In genomic region chr9:108589229-108589628, GRCm38 (mm10) we compare ENCODE assay signal across 9 mouse cellular contexts. TPM values are rescaled to one million over a fixed set of nuclear protein-coding genes. Genes with fewer than 3 reads are reported as not detected.
DNase-seq lines count a peak whose midpoint lies in the region; ATAC-seq and TF ChIP-seq lines count a peak whose summit lies in the region.
"Had no signal": no experiment of that assay in that cellular context is flagged by ENCODE, and none has a peak within 500 bp of the region (broad histone marks: within the 10 kb centered on the region; RNA-seq: fewer than 3 reads in every experiment).

No protein-coding gene starts in this region.

- WGBS in kidney, embryonic 15.5 days, result 72% methylated on average over 5 of the region's 5 CpGs
- 68% methylated on average over 5 of the region's 5 CpGs for WGBS in kidney, adult 2 months
- 79% methylated on average over 5 of the region's 5 CpGs for WGBS in hindbrain, embryonic 12.5 days
- WGBS in neural tube, embryonic 15.5 days, result 76% methylated on average over 5 of the region's 5 CpGs
- 67% methylated on average over 5 of the region's 5 CpGs for WGBS in liver, embryonic 11.5 days

- no peak for TF ChIP-seq POLR2A in kidney, adult 2 months (IDR thresholded peaks at IDR 0.05; ENCODE audit: low read depth, low read length)

- H3K4me1 ChIP-seq in kidney, embryonic 15.5 days, result peaks cover 30% of the 10 kb centered on the region
- H3K4me1 ChIP-seq in kidney, adult 2 months (ENCODE audit: control insufficient read depth, insufficient read depth, low read length), result no peaks in the 10 kb centered on the region
- peaks cover 39% of the 10 kb centered on the region for H3K4me1 ChIP-seq in hindbrain, embryonic 12.5 days
- peaks cover 38% of the 10 kb centered on the region for H3K4me1 ChIP-seq in neural tube, embryonic 15.5 days
- H3K4me1 ChIP-seq in liver, embryonic 11.5 days (replicated peaks; ENCODE audit: control insufficient read depth, insufficient read depth, low read length), result peaks cover 14% of the 10 kb centered on the region

- TF ChIP-seq CTCF in kidney, adult 2 months (conservative IDR thresholded peaks at IDR 0.05; ENCODE audit: insufficient read depth, insufficient read length, low read depth, low read length), result no peak; the same call in 1 of the 2 replicates

- H3K4me3 ChIP-seq in kidney, embryonic 15.5 days (replicated peaks), result no peak overlapping the region
- H3K4me3 ChIP-seq in kidney, adult 2 months (ENCODE audit: insufficient read depth, low read depth, low read length), result no peak overlapping the region
- no peak overlapping the region for H3K4me3 ChIP-seq in hindbrain, embryonic 12.5 days
- H3K4me3 ChIP-seq in neural tube, embryonic 15.5 days (replicated peaks), result no peak overlapping the region
- H3K4me3 ChIP-seq in liver, embryonic 11.5 days (ENCODE audit: low read depth, low read length), result no peak overlapping the region

- ATAC-seq in kidney, embryonic 15.5 days (replicated peaks; ENCODE audit: low FRiP score), result no peak
- ATAC-seq in hindbrain, embryonic 12.5 days (ENCODE audit: low FRiP score), result no peak
- no peak for ATAC-seq in neural tube, embryonic 15.5 days (ENCODE audit: low FRiP score)
- no peak for ATAC-seq in liver, embryonic 11.5 days (replicated peaks; ENCODE audit: low FRiP score)
- no peak; the same call in 1 of the 2 replicates for ATAC-seq in erythroblast, adult 5-6 weeks (replicated peaks; ENCODE audit: low FRiP score, poor library complexity, severe bottlenecking)

- 0 out of 2 replicates have a peak overlapping the region, but pooled peaks have one; percentile 30 for H3K27ac ChIP-seq in kidney, embryonic 15.5 days
- H3K27ac ChIP-seq in kidney, adult 2 months (ENCODE audit: insufficient read depth, low read depth, low read length), result no peak overlapping the region
- H3K27ac ChIP-seq in hindbrain, embryonic 12.5 days, result peak overlapping the region; percentile 98
- peak overlapping the region; percentile 97 for H3K27ac ChIP-seq in neural tube, embryonic 15.5 days (replicated peaks)
- no peak overlapping the region for H3K27ac ChIP-seq in liver, embryonic 11.5 days (ENCODE audit: low read depth, low read length)

- H3K4me2 ChIP-seq in kidney, embryonic 15.5 days, result no peak overlapping the region
- no peak overlapping the region for H3K4me2 ChIP-seq in hindbrain, embryonic 12.5 days (replicated peaks)
- H3K4me2 ChIP-seq in neural tube, embryonic 15.5 days, result no peak overlapping the region
- no peak overlapping the region for H3K4me2 ChIP-seq in liver, embryonic 11.5 days

- no peaks in the 10 kb centered on the region for H3K9me3 ChIP-seq in kidney, embryonic 15.5 days (replicated peaks)
- no peaks in the 10 kb centered on the region for H3K9me3 ChIP-seq in hindbrain, embryonic 12.5 days (replicated peaks)
- no peaks in the 10 kb centered on the region for H3K9me3 ChIP-seq in neural tube, embryonic 15.5 days (replicated peaks)
- no peaks in the 10 kb centered on the region for H3K9me3 ChIP-seq in liver, embryonic 11.5 days (ENCODE audit: control insufficient read depth, low read length)

- DNase-seq in kidney, adult 2 months, result no peak
- peak; percentile 60 for DNase-seq in MN1 (ENCODE audit: low spot score)
- no peak for DNase-seq in right cerebral cortex, postnatal 36 days (ENCODE audit: low spot score in 2 of 2)
- DNase-seq in liver, embryonic 11.5 days (ENCODE audit: low spot score), result no peak
- DNase-seq: right cerebral cortex, postnatal 14 days had no signal

- no peaks in the 10 kb centered on the region for H3K27me3 ChIP-seq in kidney, embryonic 15.5 days
- no peaks in the 10 kb centered on the region for H3K27me3 ChIP-seq in kidney, adult 2 months (replicated peaks; ENCODE audit: control insufficient read depth, insufficient read depth, low read length)
- H3K27me3 ChIP-seq in hindbrain, embryonic 12.5 days, result no peaks in the 10 kb centered on the region; the same call in 1 of the 2 replicates
- H3K27me3 ChIP-seq in neural tube, embryonic 15.5 days (replicated peaks), result no peaks in the 10 kb centered on the region
- H3K27me3 ChIP-seq in liver, embryonic 11.5 days (replicated peaks; ENCODE audit: control insufficient read depth, insufficient read depth, low read length), result no peaks in the 10 kb centered on the region

- H3K9ac ChIP-seq in kidney, embryonic 15.5 days, result no peak overlapping the region
- no peak overlapping the region for H3K9ac ChIP-seq in hindbrain, embryonic 12.5 days
- no peak overlapping the region for H3K9ac ChIP-seq in neural tube, embryonic 15.5 days (replicated peaks)
- H3K9ac ChIP-seq in liver, embryonic 11.5 days (ENCODE audit: low read depth, low read length), result no peak overlapping the region

- no peaks in the 10 kb centered on the region for H3K36me3 ChIP-seq in kidney, embryonic 15.5 days
- H3K36me3 ChIP-seq in kidney, adult 2 months (ENCODE audit: control insufficient read depth, insufficient read depth, low read length), result no peaks in the 10 kb centered on the region
- no peaks in the 10 kb centered on the region for H3K36me3 ChIP-seq in hindbrain, embryonic 12.5 days
- H3K36me3 ChIP-seq in neural tube, embryonic 15.5 days, result 0 out of 2 replicates have a peak, but pooled peaks cover 2% of the 10 kb centered on the region
- H3K36me3 ChIP-seq in liver, embryonic 11.5 days (ENCODE audit: control insufficient read depth, insufficient read depth, low read length), result no peaks in the 10 kb centered on the region

RNA-seq across cellular contexts. Expression of gene P4htm, which starts 8.2 kb away (rescaled TPM):
- 9.1 and 11.7 TPM in 2 replicates for polyA plus RNA-seq in kidney, embryonic 15.5 days (2015; fragmentation: Nextera tagmentation; extraction: Ambion mirVana)
- 5.3 and 5.8 TPM in 2 replicates for polyA plus RNA-seq in kidney, adult 2 months (2012; rRNA removed)
- 19.0 and 19.9 TPM in 2 replicates for polyA plus RNA-seq in hindbrain, embryonic 12.5 days (2016; fragmentation: Nextera tagmentation; extraction: Ambion mirVana)
- 36.4 and 44.2 TPM in 2 replicates for polyA plus RNA-seq in neural tube, embryonic 15.5 days (2015; fragmentation: Nextera tagmentation; extraction: Ambion mirVana)
- polyA plus RNA-seq in liver, embryonic 11.5 days (2014; fragmentation: Nextera tagmentation; extraction: Ambion mirVana), result 2.1 and 2.5 TPM in 2 replicates
- total RNA-seq in erythroblast, adult 5-6 weeks (2015; ENCODE audit: low replicate concordance), result not detected in 2 replicates
- total RNA-seq in erythroblast, adult 5-6 weeks (2017; ENCODE audit: low replicate concordance), result 1.8 TPM in 1 of 2 replicates, not detected in the other

RNA-seq across cellular contexts. Expression of gene Wdr6, which starts 10.7 kb away (rescaled TPM):
- polyA plus RNA-seq in kidney, embryonic 15.5 days (2015; fragmentation: Nextera tagmentation; extraction: Ambion mirVana), result 123 and 139 TPM in 2 replicates
- 31.0 and 34.4 TPM in 2 replicates for polyA plus RNA-seq in kidney, adult 2 months (2012; rRNA removed)
- polyA plus RNA-seq in hindbrain, embryonic 12.5 days (2016; fragmentation: Nextera tagmentation; extraction: Ambion mirVana), result 290 and 293 TPM in 2 replicates
- 247 and 279 TPM in 2 replicates for polyA plus RNA-seq in neural tube, embryonic 15.5 days (2015; fragmentation: Nextera tagmentation; extraction: Ambion mirVana)
- 51.8 and 54.0 TPM in 2 replicates for polyA plus RNA-seq in liver, embryonic 11.5 days (2014; fragmentation: Nextera tagmentation; extraction: Ambion mirVana)
- total RNA-seq in erythroblast, adult 5-6 weeks (2015; ENCODE audit: low replicate concordance), result 2.1 and 4.0 TPM in 2 replicates
- 1.5 and 1.7 TPM in 2 replicates for total RNA-seq in erythroblast, adult 5-6 weeks (2017; ENCODE audit: low replicate concordance)

RNA-seq across cellular contexts. Expression of gene Dalrd3, which starts 19.5 kb away (rescaled TPM):
- 155 and 180 TPM in 2 replicates for polyA plus RNA-seq in kidney, embryonic 15.5 days (2015; fragmentation: Nextera tagmentation; extraction: Ambion mirVana)
- polyA plus RNA-seq in kidney, adult 2 months (2012; rRNA removed), result 220 and 295 TPM in 2 replicates
- polyA plus RNA-seq in hindbrain, embryonic 12.5 days (2016; fragmentation: Nextera tagmentation; extraction: Ambion mirVana), result 232 and 248 TPM in 2 replicates
- 279 and 285 TPM in 2 replicates for polyA plus RNA-seq in neural tube, embryonic 15.5 days (2015; fragmentation: Nextera tagmentation; extraction: Ambion mirVana)
- 102 and 106 TPM in 2 replicates for polyA plus RNA-seq in liver, embryonic 11.5 days (2014; fragmentation: Nextera tagmentation; extraction: Ambion mirVana)
- 26.8 and 47.5 TPM in 2 replicates for total RNA-seq in erythroblast, adult 5-6 weeks (2015; ENCODE audit: low replicate concordance)
- total RNA-seq in erythroblast, adult 5-6 weeks (2017; ENCODE audit: low replicate concordance), result 10.3 and 11.4 TPM in 2 replicates

RNA-seq across cellular contexts. Expression of gene Ndufaf3, which starts 22.0 kb away (rescaled TPM):
- polyA plus RNA-seq in kidney, embryonic 15.5 days (2015; fragmentation: Nextera tagmentation; extraction: Ambion mirVana), result 41.5 and 43.1 TPM in 2 replicates
- polyA plus RNA-seq in kidney, adult 2 months (2012; rRNA removed), result 64.7 and 74.3 TPM in 2 replicates
- polyA plus RNA-seq in hindbrain, embryonic 12.5 days (2016; fragmentation: Nextera tagmentation; extraction: Ambion mirVana), result 53.4 and 57.0 TPM in 2 replicates
- 75.0 and 78.2 TPM in 2 replicates for polyA plus RNA-seq in neural tube, embryonic 15.5 days (2015; fragmentation: Nextera tagmentation; extraction: Ambion mirVana)
- polyA plus RNA-seq in liver, embryonic 11.5 days (2014; fragmentation: Nextera tagmentation; extraction: Ambion mirVana), result 45.9 and 46.2 TPM in 2 replicates
- total RNA-seq in erythroblast, adult 5-6 weeks (2015; ENCODE audit: low replicate concordance), result 8.3 and 15.9 TPM in 2 replicates
- total RNA-seq in erythroblast, adult 5-6 weeks (2017; ENCODE audit: low replicate concordance), result 3.1 and 4.2 TPM in 2 replicates

RNA-seq across cellular contexts. Expression of gene Impdh2, which starts 29.1 kb away (rescaled TPM):
- polyA plus RNA-seq in kidney, embryonic 15.5 days (2015; fragmentation: Nextera tagmentation; extraction: Ambion mirVana), result 187 and 198 TPM in 2 replicates
- polyA plus RNA-seq in kidney, adult 2 months (2012; rRNA removed), result 52.3 and 60.0 TPM in 2 replicates
- polyA plus RNA-seq in hindbrain, embryonic 12.5 days (2016; fragmentation: Nextera tagmentation; extraction: Ambion mirVana), result 128 and 131 TPM in 2 replicates
- polyA plus RNA-seq in neural tube, embryonic 15.5 days (2015; fragmentation: Nextera tagmentation; extraction: Ambion mirVana), result 105 and 130 TPM in 2 replicates
- polyA plus RNA-seq in liver, embryonic 11.5 days (2014; fragmentation: Nextera tagmentation; extraction: Ambion mirVana), result 285 and 298 TPM in 2 replicates
- total RNA-seq in erythroblast, adult 5-6 weeks (2015; ENCODE audit: low replicate concordance), result 64.2 and 120 TPM in 2 replicates
- 50.0 and 52.2 TPM in 2 replicates for total RNA-seq in erythroblast, adult 5-6 weeks (2017; ENCODE audit: low replicate concordance)

Comparison
In these comparisons a context has a peak if more than half of its experiments do, and no peak if none do; other contexts are left out.
1. H3K27ac ChIP-seq: peak in kidney, embryonic 15.5 days (single experiment), hindbrain, embryonic 12.5 days (single experiment) and neural tube, embryonic 15.5 days (single experiment); none in kidney, adult 2 months (single experiment) and liver, embryonic 11.5 days (single experiment).